Comparison of ENCODE assay signal across 16 mouse cellular contexts in the genomic region with DNA sequence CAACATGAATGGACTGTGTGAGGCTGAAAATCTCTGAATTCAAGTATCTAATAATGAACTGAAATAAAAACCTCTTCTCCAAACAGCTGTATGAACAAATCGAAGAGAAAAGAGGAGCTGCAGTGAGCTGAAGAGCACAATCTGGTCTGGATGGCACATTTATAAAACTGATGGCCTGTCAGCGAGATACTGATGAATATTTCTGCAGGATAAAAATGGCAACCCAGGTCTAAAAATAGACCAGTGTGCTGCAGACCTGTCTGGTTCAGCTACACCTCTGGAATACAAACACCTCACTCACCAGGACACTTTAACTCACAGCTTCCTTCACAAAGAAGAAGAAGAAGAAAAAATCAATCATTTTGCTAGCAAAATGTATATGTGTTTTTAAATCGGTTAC. TPM values are rescaled to one million over a fixed set of nuclear protein-coding genes. Genes with fewer than 3 reads are reported as not detected.
A peak's percentile ranks its signal among the peaks of the same experiment; 100 is the strongest.
DNase-seq lines count a peak whose midpoint lies in the region; ATAC-seq lines count a peak whose summit lies in the region.
"Had no signal": no experiment of that assay in that cellular context is flagged by ENCODE, and none has a peak within 500 bp of the region (broad histone marks: within the 10 kb centered on the region; RNA-seq: fewer than 3 reads in every experiment).

No protein-coding gene starts in this region.

- peak; percentile 28 to 32 for DNase-seq in heart, adult 18-20 months
- DNase-seq in heart, postnatal 25 days (ENCODE audit: low spot score), result no peak
- DNase-seq in midbrain, embryonic 11.5 days (ENCODE audit: low spot score, missing footprints), result no peak
- peak; percentile 12 to 28 for DNase-seq in heart, postnatal 10 days
- DNase-seq in embryo, embryonic 10 days (ENCODE audit: low spot score), result no peak
- no peak for DNase-seq in right cerebral cortex, postnatal 25 days
- DNase-seq: adrenal gland, adult 8-10 months; cerebellum, postnatal 10 days; gastrocnemius, postnatal 10 days; layer of hippocampus, adult 9-11 months; liver, embryonic 13.5 days had no signal

- H3K4me1 ChIP-seq in midbrain, embryonic 13.5 days (replicated peaks), result peaks cover 23% of the 10 kb centered on the region
- peaks cover 5% of the 10 kb centered on the region for H3K4me1 ChIP-seq in midbrain, embryonic 11.5 days (ENCODE audit: control insufficient read depth, insufficient read depth, low read length)
- H3K4me1 ChIP-seq in neural tube, embryonic 15.5 days, result peaks cover 8% of the 10 kb centered on the region

- H3K9ac ChIP-seq in midbrain, embryonic 13.5 days (replicated peaks), result no peak overlapping the region
- no peak overlapping the region for H3K9ac ChIP-seq in midbrain, embryonic 11.5 days (ENCODE audit: low read length)
- H3K9ac ChIP-seq in neural tube, embryonic 15.5 days (replicated peaks), result no peak overlapping the region
- H3K9ac ChIP-seq: kidney, embryonic 15.5 days; liver, embryonic 13.5 days had no signal

- no peak for ATAC-seq in midbrain, embryonic 13.5 days
- no peak for ATAC-seq in midbrain, embryonic 11.5 days (ENCODE audit: low FRiP score)
- no peak for ATAC-seq in neural tube, embryonic 15.5 days (ENCODE audit: low FRiP score)
- ATAC-seq: lung, postnatal 0 days had no signal

- H3K27ac ChIP-seq in midbrain, embryonic 13.5 days, result peak overlapping the region; percentile 81
- H3K27ac ChIP-seq in midbrain, embryonic 11.5 days (ENCODE audit: low read depth, low read length), result no peak overlapping the region
- peak overlapping the region; percentile 72 for H3K27ac ChIP-seq in neural tube, embryonic 15.5 days (replicated peaks)
- H3K27ac ChIP-seq: kidney, embryonic 15.5 days; limb, embryonic 10.5 days; liver, embryonic 13.5 days had no signal

- intact Hi-C loops in heart, postnatal 25 days (cut with DNase I), result no loop called here
- intact Hi-C loops in heart, postnatal 10 days (cut with DNase I), result no loop called here

- no peak overlapping the region for H3K4me3 ChIP-seq in midbrain, embryonic 13.5 days (replicated peaks)
- no peak overlapping the region for H3K4me3 ChIP-seq in midbrain, embryonic 11.5 days (ENCODE audit: low read depth, low read length)
- no peak overlapping the region for H3K4me3 ChIP-seq in neural tube, embryonic 15.5 days (replicated peaks)
- H3K4me3 ChIP-seq: kidney, embryonic 15.5 days; limb, embryonic 10.5 days; liver, embryonic 13.5 days had no signal

- H3K9me3 ChIP-seq in midbrain, embryonic 13.5 days, result no peaks in the 10 kb centered on the region
- H3K9me3 ChIP-seq in midbrain, embryonic 11.5 days (ENCODE audit: control insufficient read depth, low read length), result no peaks in the 10 kb centered on the region
- no peaks in the 10 kb centered on the region for H3K9me3 ChIP-seq in neural tube, embryonic 15.5 days (replicated peaks)
- H3K9me3 ChIP-seq: kidney, embryonic 15.5 days; limb, embryonic 10.5 days; liver, embryonic 13.5 days had no signal

- H3K36me3 ChIP-seq in midbrain, embryonic 13.5 days, result no peaks in the 10 kb centered on the region
- H3K36me3 ChIP-seq in midbrain, embryonic 11.5 days (ENCODE audit: control insufficient read depth, insufficient read depth, low read length), result no peaks in the 10 kb centered on the region
- no peaks in the 10 kb centered on the region for H3K36me3 ChIP-seq in neural tube, embryonic 15.5 days
- H3K36me3 ChIP-seq: kidney, embryonic 15.5 days; limb, embryonic 10.5 days; liver, embryonic 13.5 days had no signal

- H3K4me2 ChIP-seq in midbrain, embryonic 13.5 days (replicated peaks), result no peak overlapping the region
- no peak overlapping the region for H3K4me2 ChIP-seq in midbrain, embryonic 11.5 days
- no peak overlapping the region for H3K4me2 ChIP-seq in neural tube, embryonic 15.5 days
- H3K4me2 ChIP-seq: kidney, embryonic 15.5 days; liver, embryonic 13.5 days had no signal

- H3K27me3 ChIP-seq in midbrain, embryonic 13.5 days, result no peaks in the 10 kb centered on the region
- H3K27me3 ChIP-seq in midbrain, embryonic 11.5 days (ENCODE audit: control insufficient read depth, insufficient read depth, low read length), result no peaks in the 10 kb centered on the region
- H3K27me3 ChIP-seq in neural tube, embryonic 15.5 days (replicated peaks), result no peaks in the 10 kb centered on the region
- H3K27me3 ChIP-seq: kidney, embryonic 15.5 days; liver, embryonic 13.5 days had no signal

- WGBS in midbrain, embryonic 13.5 days, result 84% methylated on average over 3 of the region's 3 CpGs
- WGBS in midbrain, embryonic 11.5 days, result 96% methylated on average over 3 of the region's 3 CpGs
- 73% methylated on average over 3 of the region's 3 CpGs for WGBS in neural tube, embryonic 15.5 days

RNA-seq across cellular contexts. Expression of gene Hsd17b12, which starts 29.3 kb away (rescaled TPM):
- 10 to 100 TPM; 20.8 to 29.6 TPM for total RNA-seq in heart, adult 18-20 months (2021)
- total RNA-seq in heart, postnatal 25 days (2021), result 10 to 100 TPM; 20.0 to 20.8 TPM
- 122 and 131 TPM in 2 replicates for polyA plus RNA-seq in midbrain, embryonic 13.5 days (2015; fragmentation: Nextera tagmentation; extraction: Ambion mirVana)
- polyA plus RNA-seq in midbrain, embryonic 11.5 days (2014; fragmentation: Nextera tagmentation; extraction: Ambion mirVana), result 131 and 141 TPM in 2 replicates
- total RNA-seq in heart, postnatal 10 days (2021), result 10 to 100 TPM; 28.8 to 34.8 TPM
- polyA plus RNA-seq in neural tube, embryonic 15.5 days (2015; fragmentation: Nextera tagmentation; extraction: Ambion mirVana), result 138 and 141 TPM in 2 replicates

Comparison
In these comparisons a context has a peak if more than half of its experiments do, and no peak if none do; other contexts are left out.
1. DNase-seq: peak in heart, adult 18-20 months (2 of 2) and heart, postnatal 10 days (2 of 2); none in heart, postnatal 25 days (single experiment), midbrain, embryonic 11.5 days (single experiment), embryo, embryonic 10 days (single experiment) and right cerebral cortex, postnatal 25 days (single experiment).